Mouse (Mus musculus) embryonic facial prominence, embryonic 13.5 days (tissue): ENCODE measurements around the gene Ankrd27. TPM values are rescaled to one million over a fixed set of nuclear protein-coding genes. Genes with fewer than 3 reads are reported as not detected.
A peak's percentile ranks its signal among the peaks of the same experiment; 100 is the strongest.

Source experiments
- ATAC-seq: fragments of 200-750 bp; cut with Nextera tagmentation; 2 replicates; pipeline ENCODE4 v1.8.0; 2017; ENCODE audit warnings: low read depth; ENCODE audit not compliant: insufficient number of reproducible peaks, insufficient read depth, low FRiP score, low TSS enrichment
- H3K27ac ChIP-seq: fragments of 300-500 bp; sonication (generic); 2 replicates; pipeline ENCODE4 v1.5.1; 2015; ENCODE audit warnings: moderate library complexity, mild to moderate bottlenecking, inconsistent platforms
- H3K27me3 ChIP-seq: fragments of 300-500 bp; sonication (generic); 2 replicates; pipeline ENCODE4 v1.6.1; 2015; ENCODE audit warnings: mild to moderate bottlenecking, inconsistent platforms
- H3K36me3 ChIP-seq: fragments of 300-500 bp; sonication (generic); 2 replicates; pipeline ENCODE4 v1.6.1; 2015; ENCODE audit warnings: mild to moderate bottlenecking, inconsistent platforms
- H3K4me1 ChIP-seq: fragments of 300-500 bp; sonication (generic); 2 replicates; pipeline ENCODE4 v1.6.1; 2015; ENCODE audit warnings: inconsistent platforms
- H3K4me2 ChIP-seq: fragments of 300-500 bp; sonication (generic); 2 replicates; pipeline ENCODE4 v1.6.1; 2015; ENCODE audit warnings: moderate library complexity, mild to moderate bottlenecking, inconsistent platforms
- H3K4me3 ChIP-seq: fragments of 300-500 bp; sonication (generic); 2 replicates; pipeline ENCODE4 v1.5.1; 2015; ENCODE audit warnings: mild to moderate bottlenecking, inconsistent platforms
- H3K9ac ChIP-seq: fragments of 300-500 bp; sonication (generic); 2 replicates; pipeline ENCODE4 v1.6.1; 2015; ENCODE audit warnings: mild to moderate bottlenecking, inconsistent platforms
- H3K9me3 ChIP-seq: fragments of 300-500 bp; sonication (generic); 2 replicates; pipeline ENCODE4 v1.6.1; 2016; ENCODE audit warnings: inconsistent platforms
- WGBS: fragments of 180-500 bp; shearing (Covaris S2); methylation state at CpG from one replicate; pipeline ENCODE4 v1.1.7; 2015; ENCODE audit warnings: mixed read lengths; 5-methylcytosine and 5-hydroxymethylcytosine counted together
- polyA plus RNA-seq: library from polyadenylated mRNA; unstranded; fragments of >200 nt; fragmentation: Nextera tagmentation; extraction: Ambion mirVana; gene quantifications from 2 replicates; pipeline ENCODE4 v1.2.1, GENCODE M21; 2015

The Ankrd27 gene
- polyA plus RNA-seq, 1 experiment from 2014 or later = 39.0 TPM

GRCm38 (mm10) chr7:35647101-35647698 lies 61.2 kb downstream of the Ankrd27 start, which contains the start of gene Pdcd5:
Gene Pdcd5, minus strand, starts transcription at chr7:35647521.
- Histone ChIP-seq H3K4me2 (peak within 1 kb of the TSS; percentile 63), H3K9me3 (no peaks in the 10 kb centered on the region), H3K27ac (peak within 1 kb of the TSS; percentile 86), H3K27me3 (no peaks in the 10 kb centered on the region), H3K4me1 (peaks cover 4% of the 10 kb centered on the region; the same call in 1 of the 2 replicates), H3K4me3 (peak within 1 kb of the TSS; percentile 92), H3K9ac (peak within 1 kb of the TSS; percentile 95), H3K36me3 (peaks cover 35% of the 10 kb centered on the region)
- WGBS = under 1% methylated on average over 64 of the region's 64 CpGs
- peak; percentile 90 for ATAC-seq

- Histone ChIP-seq H3K4me3 (no peak overlapping the region), H3K4me1 (peaks cover 4% of the 10 kb centered on the region; the same call in 1 of the 2 replicates), H3K4me2 (no peak overlapping the region), H3K9ac (no peak overlapping the region), H3K27me3 (no peaks in the 10 kb centered on the region), H3K27ac (no peak overlapping the region), H3K9me3 (no peaks in the 10 kb centered on the region), H3K36me3 (peaks cover 22% of the 10 kb centered on the region)
- ATAC-seq = no peak
- WGBS = 64% methylated on average over 9 of the region's 9 CpGs
Observed at GRCm38 (mm10) chr7:35648239-35649069, 62.4 kb downstream of the Ankrd27 start.

GRCm38 (mm10) chr7:35649071-35649470 lies 63.0 kb downstream of the Ankrd27 start:
- H3K4me2 ChIP-seq = no peak overlapping the region
- H3K9ac ChIP-seq = no peak overlapping the region
- no peak overlapping the region for H3K27ac ChIP-seq
- WGBS = 54% methylated on average over 3 of the region's 3 CpGs
- no peak overlapping the region for H3K4me3 ChIP-seq
- ATAC-seq = no peak
- H3K4me1 ChIP-seq = peaks cover 4% of the 10 kb centered on the region; the same call in 1 of the 2 replicates
- no peaks in the 10 kb centered on the region for H3K27me3 ChIP-seq
- H3K36me3 ChIP-seq = peaks cover 16% of the 10 kb centered on the region
- H3K9me3 ChIP-seq = no peaks in the 10 kb centered on the region

- no peaks in the 10 kb centered on the region for H3K36me3 ChIP-seq
- H3K27me3 ChIP-seq = no peaks in the 10 kb centered on the region
- ATAC-seq = no peak
- no peak overlapping the region for H3K4me2 ChIP-seq
- H3K4me3 ChIP-seq = no peak overlapping the region
- H3K9ac ChIP-seq = no peak overlapping the region
- peaks cover 4% of the 10 kb centered on the region; the same call in 1 of the 2 replicates for H3K4me1 ChIP-seq
- H3K27ac ChIP-seq = no peak overlapping the region
- WGBS = 81% methylated on average over 11 of the region's 11 CpGs
- no peaks in the 10 kb centered on the region for H3K9me3 ChIP-seq
Observed at GRCm38 (mm10) chr7:35650716-35651410, 64.8 kb downstream of the Ankrd27 start.

- WGBS = 79% methylated on average over 10 of the region's 10 CpGs
- no peak for ATAC-seq
- H3K9me3 ChIP-seq = no peaks in the 10 kb centered on the region
Observed at GRCm38 (mm10) chr7:35651583-35652270, 65.7 kb downstream of the Ankrd27 start.

GRCm38 (mm10) chr7:35657829-35658228 lies 71.8 kb downstream of the Ankrd27 start:
- H3K36me3 ChIP-seq = no peaks in the 10 kb centered on the region
- no peak overlapping the region for H3K4me2 ChIP-seq
- no peak overlapping the region for H3K27ac ChIP-seq
- no peak overlapping the region for H3K4me3 ChIP-seq
- 0 out of 2 replicates have a peak, but pooled peaks cover 3% of the 10 kb centered on the region for H3K9me3 ChIP-seq
- no peak for ATAC-seq
- H3K4me1 ChIP-seq = no peaks in the 10 kb centered on the region
- H3K27me3 ChIP-seq = no peaks in the 10 kb centered on the region
- no peak overlapping the region for H3K9ac ChIP-seq
- WGBS = 53% methylated on average over 6 of the region's 6 CpGs

More at GRCm38 (mm10) chr7:35651583-35652270, 65.7 kb downstream of the Ankrd27 start:
- Histone ChIP-seq H3K36me3 (no peaks in the 10 kb centered on the region), H3K27ac (no peak overlapping the region), H3K4me1 (no peaks in the 10 kb centered on the region), H3K4me3 (no peak overlapping the region), H3K4me2 (no peak overlapping the region), H3K27me3 (no peaks in the 10 kb centered on the region), H3K9ac (no peak overlapping the region)

- Histone ChIP-seq H3K27ac (no peak overlapping the region), H3K4me1 (no peaks in the 10 kb centered on the region), H3K9ac (no peak overlapping the region), H3K36me3 (no peaks in the 10 kb centered on the region), H3K27me3 (no peaks in the 10 kb centered on the region), H3K9me3 (0 out of 2 replicates have a peak, but pooled peaks cover 3% of the 10 kb centered on the region), H3K4me2 (no peak overlapping the region), H3K4me3 (no peak overlapping the region)
- 53% methylated on average over 3 of the region's 3 CpGs for WGBS
- ATAC-seq = no peak
Observed at GRCm38 (mm10) chr7:35659173-35659572, 73.1 kb downstream of the Ankrd27 start.

- no peaks in the 10 kb centered on the region for H3K36me3 ChIP-seq
- no peaks in the 10 kb centered on the region for H3K27me3 ChIP-seq
- no peak overlapping the region for H3K4me3 ChIP-seq
- 0 out of 2 replicates have a peak overlapping the region, but pooled peaks have one; percentile 12 for H3K9ac ChIP-seq
- H3K4me2 ChIP-seq = no peak overlapping the region
- WGBS = 44% methylated on average over 16 of the region's 16 CpGs
- 0 out of 2 replicates have a peak, but pooled peaks cover 3% of the 10 kb centered on the region for H3K9me3 ChIP-seq
- no peak for ATAC-seq
- peaks cover 3% of the 10 kb centered on the region; the same call in 1 of the 2 replicates for H3K4me1 ChIP-seq
- no peak overlapping the region for H3K27ac ChIP-seq
Observed at GRCm38 (mm10) chr7:35663790-35664376, 77.8 kb downstream of the Ankrd27 start.

- no peaks in the 10 kb centered on the region for H3K27me3 ChIP-seq
- H3K27ac ChIP-seq = no peak overlapping the region
- H3K36me3 ChIP-seq = no peaks in the 10 kb centered on the region
- ATAC-seq = no peak
- H3K4me3 ChIP-seq = no peak overlapping the region
- WGBS = 44% methylated on average over 18 of the region's 18 CpGs
- H3K9me3 ChIP-seq = no peaks in the 10 kb centered on the region
- peaks cover 3% of the 10 kb centered on the region; the same call in 1 of the 2 replicates for H3K4me1 ChIP-seq
- H3K4me2 ChIP-seq = no peak overlapping the region
- no peak overlapping the region for H3K9ac ChIP-seq
Observed at GRCm38 (mm10) chr7:35668066-35669041, 82.3 kb downstream of the Ankrd27 start.

- H3K27ac ChIP-seq = no peak overlapping the region
- H3K36me3 ChIP-seq = no peaks in the 10 kb centered on the region; the same call in 1 of the 2 replicates
- no peak overlapping the region for H3K4me3 ChIP-seq
- H3K9me3 ChIP-seq = no peaks in the 10 kb centered on the region
- H3K4me2 ChIP-seq = no peak overlapping the region
- no peaks in the 10 kb centered on the region for H3K4me1 ChIP-seq
- WGBS = 71% methylated on average over 4 of the region's 4 CpGs
- no peak overlapping the region for H3K9ac ChIP-seq
- no peak for ATAC-seq
- no peaks in the 10 kb centered on the region for H3K27me3 ChIP-seq
Observed at GRCm38 (mm10) chr7:35678976-35679375, 92.9 kb downstream of the Ankrd27 start.
